7 mouse cellular contexts compared by ENCODE assay signal in the genomic region with DNA sequence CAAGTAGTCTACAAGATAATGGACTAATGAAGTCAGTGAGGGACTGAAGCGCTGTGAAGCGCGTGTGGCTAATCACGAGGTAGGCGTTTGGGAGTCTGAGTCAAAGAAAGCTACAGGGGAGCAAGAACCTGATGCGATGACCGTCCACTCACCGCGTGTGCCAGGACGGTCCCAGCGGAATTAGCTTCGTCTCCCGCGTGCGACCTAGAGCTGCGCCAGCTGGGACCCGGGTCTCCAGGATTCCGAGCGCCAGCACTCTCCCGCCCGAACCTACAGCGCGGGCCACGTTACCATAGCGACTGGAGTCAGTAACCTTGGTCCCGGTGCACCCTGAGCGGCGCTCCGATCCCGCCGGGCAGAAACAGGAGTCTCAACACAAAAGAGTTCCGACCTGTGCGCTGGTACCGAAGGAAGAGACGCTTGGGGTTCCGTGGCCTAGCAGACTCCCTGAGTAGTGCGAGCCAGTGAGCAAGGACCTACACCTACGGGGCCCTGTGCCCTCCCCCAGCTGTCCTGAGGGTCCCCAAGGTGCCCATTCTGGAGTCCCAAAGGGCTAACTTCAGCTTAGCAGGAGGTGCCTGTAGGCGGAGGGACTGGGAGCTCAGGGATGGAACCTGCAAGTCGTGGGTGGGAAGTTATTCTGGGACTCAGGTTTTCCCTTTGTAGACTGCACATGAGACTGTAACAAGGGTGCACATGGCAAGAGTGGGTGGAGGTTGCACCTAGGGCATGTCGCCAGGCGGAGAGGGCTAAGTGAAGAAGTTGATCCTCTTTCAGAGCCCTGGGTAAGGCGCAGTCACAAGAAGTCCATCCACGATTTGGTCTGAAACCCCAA. TPM values are rescaled to one million over a fixed set of nuclear protein-coding genes. Genes with fewer than 3 reads are reported as not detected.
DNase-seq lines count a peak whose midpoint lies in the region; ATAC-seq lines count a peak whose summit lies in the region.

A gene (minus strand): TSS at position 309 of the 835 bp plus-strand sequence.

- intact Hi-C loops in gastrocnemius, postnatal 36 days (cut with DNase I): no loop called here
- intact Hi-C loops in left cerebral cortex, postnatal 36 days (cut with DNase I): no loop called here

- WGBS in intestine, embryonic 16.5 days: 10% methylated on average over 44 of the region's 44 CpGs
- whole genome bisulfite sequencing in midbrain, embryonic 11.5 days: 8% methylated on average over 44 of the region's 44 CpGs

- H3K27ac ChIP-seq in intestine, embryonic 16.5 days (ENCODE audit: low read length): no peak within 1 kb of the TSS
- no peak within 1 kb of the TSS; the same call in 1 of the 2 replicates for H3K27ac ChIP-seq in midbrain, embryonic 11.5 days (ENCODE audit: low read depth, low read length)

- DNase-seq in adrenal gland, adult 2 months: peak; percentile 93
- peak; percentile 94 for DNase-seq in embryo, embryonic 11 days
- peak; percentile 86 to 94 for DNase-seq in gastrocnemius, postnatal 36 days
- DNase-seq in left cerebral cortex, postnatal 36 days (ENCODE audit: low spot score in 2 of 2): peak; percentile 93 to 94
- DNase-seq in midbrain, embryonic 11.5 days (ENCODE audit: low spot score, missing footprints): peak; percentile 99
- DNase-seq in skeletal muscle tissue, adult 2 months (ENCODE audit: low read depth, low spot score): peak; percentile 82

- peak within 1 kb of the TSS; percentile 84 for H3K4me2 ChIP-seq in intestine, embryonic 16.5 days (ENCODE audit: low read depth, low read length)
- H3K4me2 ChIP-seq in midbrain, embryonic 11.5 days: peak within 1 kb of the TSS; percentile 71

- peak within 1 kb of the TSS; percentile 75 for H3K9ac ChIP-seq in intestine, embryonic 16.5 days (ENCODE audit: low read depth, low read length)
- H3K9ac ChIP-seq in midbrain, embryonic 11.5 days (ENCODE audit: low read length): peak within 1 kb of the TSS; percentile 86

- H3K27me3 ChIP-seq in intestine, embryonic 16.5 days (replicated peaks; ENCODE audit: control insufficient read depth, insufficient read depth, low read length): no peaks in the 10 kb centered on the region
- H3K27me3 ChIP-seq in midbrain, embryonic 11.5 days (ENCODE audit: control insufficient read depth, insufficient read depth, low read length): no peaks in the 10 kb centered on the region

- H3K36me3 ChIP-seq in intestine, embryonic 16.5 days (ENCODE audit: control insufficient read depth, insufficient read depth, low read length): 0 out of 2 replicates have a peak, but pooled peaks cover 7% of the 10 kb centered on the region
- H3K36me3 ChIP-seq in midbrain, embryonic 11.5 days (ENCODE audit: control insufficient read depth, insufficient read depth, low read length): 0 out of 2 replicates have a peak, but pooled peaks cover 2% of the 10 kb centered on the region

- no peaks in the 10 kb centered on the region for H3K9me3 ChIP-seq in intestine, embryonic 16.5 days (ENCODE audit: control insufficient read depth, low read length)
- no peaks in the 10 kb centered on the region for H3K9me3 ChIP-seq in midbrain, embryonic 11.5 days (ENCODE audit: control insufficient read depth, low read length)

- ATAC-seq in intestine, embryonic 16.5 days: peak; percentile 93
- peak; percentile 89 for ATAC-seq in midbrain, embryonic 11.5 days (ENCODE audit: low FRiP score)

- H3K4me1 ChIP-seq in intestine, embryonic 16.5 days (ENCODE audit: control insufficient read depth, insufficient read depth, low read length): no peaks in the 10 kb centered on the region
- H3K4me1 ChIP-seq in midbrain, embryonic 11.5 days (ENCODE audit: control insufficient read depth, insufficient read depth, low read length): peaks cover 7% of the 10 kb centered on the region

- peak within 1 kb of the TSS; percentile 75 for H3K4me3 ChIP-seq in intestine, embryonic 16.5 days (ENCODE audit: low read length)
- peak within 1 kb of the TSS; percentile 63 for H3K4me3 ChIP-seq in midbrain, embryonic 11.5 days (ENCODE audit: low read depth, low read length)

RNA-seq across cellular contexts. Expression of the gene that starts here (rescaled TPM):
- 10 to 100 TPM in 1 of 2 experiments, 1 to 10 TPM in 1; 8.4 to 20.4 TPM for total RNA-seq in adrenal gland, adult 2 months (2021)
- 2.7 and 3.5 TPM in 2 replicates for polyA plus RNA-seq in adrenal gland, adult 2 months (2012; rRNA removed)
- total RNA-seq in gastrocnemius, postnatal 36 days (2021): 1 to 10 TPM; 4.1 to 4.9 TPM
- polyA plus RNA-seq in intestine, embryonic 16.5 days (2015; fragmentation: Nextera tagmentation; extraction: Ambion mirVana): 3.6 and 4.3 TPM in 2 replicates
- 10 to 100 TPM in 1 of 2 experiments, 1 to 10 TPM in 1; 6.2 to 10.7 TPM for total RNA-seq in left cerebral cortex, postnatal 36 days (2021)
- 4.3 and 4.5 TPM in 2 replicates for polyA plus RNA-seq in midbrain, embryonic 11.5 days (2014; fragmentation: Nextera tagmentation; extraction: Ambion mirVana)
